Mouse (Mus musculus): Measurements from ENCODE around the gene Tpi1. TPM values are rescaled to one million over a fixed set of nuclear protein-coding genes. Genes with fewer than 3 reads are reported as not detected.
"Not testable (repeated sequence)": the region's sequence is repeated elsewhere in the genome, so short reads cannot be mapped to it uniquely, and the experiment has no call there.

Gene Tpi1
- polyA plus RNA-seq, 1 experiment from 2014 or later = 343 TPM

DNA sequence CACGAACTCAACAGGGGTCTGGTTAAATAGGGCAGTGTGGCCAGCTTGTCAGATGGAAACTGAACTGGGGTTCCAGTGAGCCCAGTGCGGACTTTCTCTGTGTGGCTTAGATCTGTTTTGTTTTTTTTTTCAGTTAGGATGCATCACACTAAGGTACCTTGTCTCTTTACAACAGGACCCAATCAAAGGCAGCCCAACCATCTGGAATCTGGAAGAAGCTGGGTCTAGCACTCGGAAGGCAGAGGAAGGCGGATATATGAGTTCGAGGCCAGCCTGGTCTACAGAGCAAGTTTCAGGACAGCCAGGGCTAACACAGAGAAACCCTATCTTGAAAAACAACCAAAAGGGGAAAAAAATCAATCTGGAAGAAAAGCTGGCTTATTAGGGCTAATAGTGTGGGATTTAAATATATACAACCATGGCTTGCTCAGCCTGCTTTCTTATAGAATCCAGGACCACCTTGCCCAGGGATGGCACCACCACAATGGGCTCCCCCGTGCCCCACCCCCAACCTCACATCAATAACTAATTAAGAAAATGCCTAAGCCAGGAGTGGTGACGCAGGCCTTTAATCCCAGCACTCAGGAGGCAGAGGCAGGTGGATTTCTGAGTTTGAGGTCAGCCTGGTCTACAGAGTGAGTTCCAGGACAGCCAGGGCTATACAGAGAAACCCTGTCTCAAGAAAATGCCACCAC is 7.5 kb downstream of the Tpi1 start:
- Histone ChIP-seq H3K27ac (peak overlapping the region; percentile 64), H3K9ac (replicated peaks) (no peak overlapping the region), H3K9me3 (no peaks in the 10 kb centered on the region), H3K4me2 (replicated peaks) (peak overlapping the region; percentile 64), H3K4me1 (replicated peaks) (peaks cover 42% of the 10 kb centered on the region), H3K36me3 (peaks cover 4% of the 10 kb centered on the region), H3K4me3 (replicated peaks) (no peak overlapping the region), H3K27me3 (peaks cover 4% of the 10 kb centered on the region)
- no peak for ATAC-seq
- WGBS = 75% methylated on average over 7 of the region's 7 CpGs

DNA sequence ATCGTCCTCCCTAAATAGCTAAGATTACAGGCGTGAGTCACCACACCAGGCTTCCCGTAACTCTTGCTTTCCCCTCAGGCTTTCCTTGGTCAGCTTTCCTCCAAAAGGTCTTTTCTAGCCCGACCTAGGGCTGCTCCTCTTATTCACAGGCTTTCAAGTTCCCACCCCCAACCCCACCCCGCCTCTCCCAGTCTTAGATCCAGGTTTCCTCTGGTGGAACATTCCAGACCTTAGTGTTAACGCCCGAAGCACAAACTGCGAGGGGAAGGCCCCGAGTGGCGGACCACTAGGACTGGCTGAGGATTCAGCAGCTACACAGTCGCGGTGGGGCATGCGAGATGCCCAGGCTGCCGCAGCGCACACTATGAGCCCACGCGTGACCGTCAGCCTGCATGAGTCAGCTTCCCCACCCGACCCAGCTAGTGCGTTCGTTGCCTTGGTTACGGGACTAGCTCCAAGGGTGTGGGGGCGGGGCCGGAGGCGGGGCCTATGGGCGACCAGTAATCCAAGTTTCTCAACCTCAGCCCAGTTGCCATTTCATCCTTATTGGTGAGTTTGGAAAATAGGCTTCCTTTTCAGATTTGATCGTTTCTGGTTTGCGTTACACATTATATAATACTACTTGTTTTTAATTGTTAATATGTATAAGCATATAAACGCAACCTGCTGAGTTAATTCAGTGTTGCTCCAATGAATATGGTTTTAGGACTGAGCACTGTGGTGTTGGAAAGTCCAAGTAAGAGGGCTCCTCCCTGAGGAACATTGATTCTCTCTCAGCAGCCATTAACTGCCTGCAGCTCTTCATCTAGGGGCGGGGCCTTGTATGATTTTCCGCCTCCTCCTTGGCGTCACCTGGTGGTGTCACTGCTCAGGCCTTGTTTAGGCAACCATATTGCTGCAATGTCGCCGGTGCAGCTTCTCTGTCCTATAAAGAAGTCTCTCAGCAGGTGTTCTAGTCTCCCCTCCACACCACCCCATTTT is 8.5 kb downstream of the Tpi1 start:
- Histone ChIP-seq H3K36me3 (no peaks in the 10 kb centered on the region), H3K9me3 (no peaks in the 10 kb centered on the region), H3K4me3 (replicated peaks) (peak overlapping the region; percentile 39), H3K27ac (peak overlapping the region; percentile 64), H3K4me2 (replicated peaks) (peak overlapping the region; percentile 64), H3K4me1 (replicated peaks) (peaks cover 41% of the 10 kb centered on the region), H3K27me3 (peaks cover 4% of the 10 kb centered on the region), H3K9ac (replicated peaks) (peak overlapping the region; percentile 52)
- ATAC-seq = peak; percentile 80
- WGBS = 2% methylated on average over 34 of the region's 34 CpGs

DNA sequence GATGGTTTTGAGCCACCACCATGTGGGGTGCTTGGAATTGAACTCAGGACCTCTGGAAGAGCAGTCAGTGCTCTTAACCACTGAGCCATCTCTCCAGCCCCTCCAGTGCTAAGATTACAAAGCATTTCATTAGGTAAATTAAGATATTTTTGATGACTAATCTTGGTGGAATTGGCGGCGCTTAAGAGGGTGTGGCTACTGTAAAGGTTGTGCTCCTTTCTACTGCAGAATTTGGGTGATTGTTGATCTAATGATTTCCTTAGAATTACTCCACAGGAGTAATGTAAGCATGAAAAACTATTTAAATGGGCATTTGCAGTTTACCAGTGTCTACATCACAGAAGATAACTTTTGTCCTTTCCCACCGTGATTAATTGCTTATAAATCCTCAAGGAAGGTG is 9.8 kb downstream of the Tpi1 start:
- H3K4me3 ChIP-seq (replicated peaks) = no peak overlapping the region
- ATAC-seq = no peak
- 93% methylated on average over 3 of the region's 3 CpGs for WGBS
- H3K36me3 ChIP-seq = no peaks in the 10 kb centered on the region
- no peak overlapping the region for H3K9ac ChIP-seq (replicated peaks)
- H3K27me3 ChIP-seq = peaks cover 4% of the 10 kb centered on the region
- no peak overlapping the region for H3K27ac ChIP-seq
- peaks cover 31% of the 10 kb centered on the region for H3K4me1 ChIP-seq (replicated peaks)
- H3K9me3 ChIP-seq = no peaks in the 10 kb centered on the region
- no peak overlapping the region for H3K4me2 ChIP-seq (replicated peaks)

DNA sequence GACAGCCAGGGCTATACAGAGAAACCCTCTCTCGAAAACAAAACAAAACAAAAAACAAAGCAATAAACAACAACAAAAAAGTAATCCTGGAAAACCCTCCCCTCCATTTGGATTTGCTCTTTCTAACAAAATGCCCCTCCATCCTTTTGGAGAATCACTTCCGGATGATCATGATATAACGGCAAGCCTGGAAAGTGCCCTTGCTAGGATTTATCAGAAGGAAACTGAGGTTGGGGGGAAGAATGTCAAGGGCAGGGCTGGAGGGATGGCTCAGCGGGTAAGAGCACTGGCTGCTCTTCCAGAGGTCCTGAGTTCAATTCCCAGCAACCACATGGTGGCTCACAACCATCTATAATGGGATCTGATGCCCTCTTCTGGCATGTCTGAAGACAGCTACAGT is 10.4 kb downstream of the Tpi1 start:
- ATAC-seq; H3K9ac ChIP-seq (replicated peaks); H3K9me3 ChIP-seq; H3K4me3 ChIP-seq (replicated peaks); H3K4me2 ChIP-seq (replicated peaks); H3K27ac ChIP-seq; H3K36me3 ChIP-seq; H3K27me3 ChIP-seq: not testable (repeated sequence)
- WGBS = 92% methylated on average over 4 of the region's 4 CpGs
- H3K4me1 ChIP-seq (replicated peaks) = peaks cover 24% of the 10 kb centered on the region

DNA sequence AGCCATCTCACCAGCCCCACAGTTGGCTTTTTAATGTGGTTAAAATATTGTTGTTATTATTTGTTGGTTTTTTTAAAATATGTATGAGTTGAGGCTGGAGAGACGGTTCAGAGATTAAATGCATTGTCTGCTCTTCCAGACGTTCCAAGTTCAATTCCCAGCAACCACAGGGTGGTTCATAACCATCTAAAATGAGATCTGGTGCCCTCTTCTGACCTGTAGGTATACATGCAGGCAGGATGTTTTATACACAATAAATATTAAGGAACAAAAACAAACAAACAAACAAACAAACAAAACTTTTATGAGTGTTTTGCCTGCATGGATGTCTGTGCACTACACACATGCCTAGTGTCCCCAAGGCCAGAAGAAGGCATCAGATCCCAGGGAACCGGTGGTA is 11.0 kb downstream of the Tpi1 start:
- Histone ChIP-seq H3K27ac (no peak overlapping the region), H3K4me1 (replicated peaks) (peaks cover 20% of the 10 kb centered on the region), H3K9ac (replicated peaks) (no peak overlapping the region), H3K9me3 (no peaks in the 10 kb centered on the region), H3K36me3 (no peaks in the 10 kb centered on the region), H3K4me3 (replicated peaks) (no peak overlapping the region), H3K27me3 (peaks cover 4% of the 10 kb centered on the region), H3K4me2 (replicated peaks) (no peak overlapping the region)
- WGBS = 75% methylated on average over 3 of the region's 3 CpGs
- ATAC-seq = no peak

DNA sequence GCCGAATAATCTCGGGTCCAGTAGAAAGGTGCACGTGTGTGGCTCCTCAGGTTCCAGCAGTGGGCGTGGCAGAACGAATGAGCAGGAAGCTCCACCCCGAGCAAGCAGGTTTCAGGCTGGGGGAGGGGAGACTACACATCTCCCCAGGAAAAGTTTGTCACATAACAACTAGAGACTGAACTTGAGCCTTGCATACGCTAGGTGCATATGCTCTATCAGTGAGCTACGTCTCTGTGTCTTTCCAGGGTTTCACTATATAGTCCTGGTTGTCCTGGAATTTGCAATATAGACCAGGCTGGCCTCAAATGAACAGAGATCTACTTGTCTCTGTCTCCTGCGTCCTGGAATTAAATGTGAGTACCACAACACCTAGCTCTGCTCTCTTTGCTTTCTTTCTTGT is 11.7 kb downstream of the Tpi1 start:
- H3K27me3 ChIP-seq; H3K36me3 ChIP-seq; H3K27ac ChIP-seq; H3K9me3 ChIP-seq; H3K4me2 ChIP-seq (replicated peaks); H3K9ac ChIP-seq (replicated peaks); H3K4me3 ChIP-seq (replicated peaks); ATAC-seq: not testable (repeated sequence)
- peaks cover 18% of the 10 kb centered on the region for H3K4me1 ChIP-seq (replicated peaks)
- WGBS = 17% methylated on average over 5 of the region's 9 CpGs

DNA sequence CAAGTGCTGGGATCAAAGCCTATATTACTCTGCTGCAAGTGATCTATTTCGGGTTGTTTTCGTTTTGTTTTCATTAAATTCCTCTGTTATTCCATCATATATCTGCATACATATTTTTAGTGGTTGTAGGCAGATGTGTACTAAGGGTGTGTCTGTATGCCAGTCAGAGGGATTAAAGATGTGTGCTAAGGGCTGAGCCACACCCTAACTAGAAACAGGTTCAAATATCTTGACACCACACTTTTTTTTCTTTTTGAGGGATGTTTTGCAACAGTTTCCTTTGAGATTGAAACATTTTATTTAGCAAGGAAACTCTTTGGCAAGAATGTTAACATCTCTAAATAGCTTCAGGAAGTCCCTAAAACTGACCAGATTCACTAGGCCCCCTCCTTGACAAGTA is 17.9 kb downstream of the Tpi1 start:
- Histone ChIP-seq H3K4me3 (replicated peaks) (no peak overlapping the region), H3K9me3 (no peaks in the 10 kb centered on the region), H3K9ac (replicated peaks) (no peak overlapping the region), H3K36me3 (no peaks in the 10 kb centered on the region), H3K4me2 (replicated peaks) (no peak overlapping the region), H3K4me1 (replicated peaks) (no peaks in the 10 kb centered on the region), H3K27ac (no peak overlapping the region), H3K27me3 (no peaks in the 10 kb centered on the region)
- ATAC-seq = no peak
- 85% methylated on average over 2 of the region's 2 CpGs for WGBS

DNA sequence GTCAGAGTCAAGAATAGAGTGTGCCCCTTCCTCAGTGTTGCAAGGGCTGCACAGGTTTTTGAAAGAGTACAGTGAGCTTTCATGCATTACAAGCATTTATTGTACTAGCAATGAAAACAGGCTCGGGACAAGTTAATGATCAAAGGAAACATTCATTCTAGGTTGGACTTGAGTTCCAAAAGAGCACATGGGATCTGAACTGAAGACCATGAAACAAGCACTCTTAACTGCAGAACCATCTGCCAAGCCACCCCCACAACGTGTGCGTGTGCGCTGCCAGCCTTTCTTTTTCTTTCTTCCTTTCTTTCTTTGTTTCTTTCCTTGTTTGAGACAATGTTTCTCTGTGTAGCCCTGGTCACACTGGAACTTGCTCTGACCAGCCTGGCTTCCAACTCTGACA is 18.3 kb downstream of the Tpi1 start:
- Histone ChIP-seq H3K4me3 (replicated peaks) (no peak overlapping the region), H3K27me3 (no peaks in the 10 kb centered on the region), H3K4me2 (replicated peaks) (no peak overlapping the region), H3K9ac (replicated peaks) (no peak overlapping the region), H3K36me3 (no peaks in the 10 kb centered on the region), H3K27ac (no peak overlapping the region), H3K4me1 (replicated peaks) (no peaks in the 10 kb centered on the region), H3K9me3 (no peaks in the 10 kb centered on the region)
- WGBS = 74% methylated on average over 4 of the region's 4 CpGs
- no peak for ATAC-seq

DNA sequence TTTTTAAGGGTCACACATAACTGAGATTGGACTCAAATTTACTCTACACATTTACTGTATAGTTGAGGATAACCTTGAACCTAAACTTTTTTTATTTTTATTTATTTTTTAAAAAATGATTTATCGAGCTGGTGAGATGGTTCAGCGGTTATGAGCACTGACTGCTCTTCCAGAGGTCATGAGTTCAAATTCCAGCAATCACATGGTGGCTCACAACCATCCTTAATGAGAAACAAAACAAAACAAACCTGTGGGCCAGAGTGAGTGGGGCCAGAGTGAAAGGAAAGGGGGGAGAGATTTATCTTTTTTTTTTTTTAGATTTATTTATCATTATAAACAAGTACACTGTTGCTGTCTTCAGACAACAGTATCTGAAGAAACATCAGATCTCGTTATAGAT is 22.2 kb downstream of the Tpi1 start:
- H3K4me2 ChIP-seq (replicated peaks) = no peak overlapping the region
- H3K9ac ChIP-seq (replicated peaks) = no peak overlapping the region
- no peaks in the 10 kb centered on the region for H3K9me3 ChIP-seq
- ATAC-seq = no peak
- no peaks in the 10 kb centered on the region for H3K36me3 ChIP-seq
- H3K27ac ChIP-seq = no peak overlapping the region
- no peaks in the 10 kb centered on the region for H3K27me3 ChIP-seq
- WGBS = 82% methylated on average over 3 of the region's 3 CpGs
- no peak overlapping the region for H3K4me3 ChIP-seq (replicated peaks)
- H3K4me1 ChIP-seq (replicated peaks) = no peaks in the 10 kb centered on the region

DNA sequence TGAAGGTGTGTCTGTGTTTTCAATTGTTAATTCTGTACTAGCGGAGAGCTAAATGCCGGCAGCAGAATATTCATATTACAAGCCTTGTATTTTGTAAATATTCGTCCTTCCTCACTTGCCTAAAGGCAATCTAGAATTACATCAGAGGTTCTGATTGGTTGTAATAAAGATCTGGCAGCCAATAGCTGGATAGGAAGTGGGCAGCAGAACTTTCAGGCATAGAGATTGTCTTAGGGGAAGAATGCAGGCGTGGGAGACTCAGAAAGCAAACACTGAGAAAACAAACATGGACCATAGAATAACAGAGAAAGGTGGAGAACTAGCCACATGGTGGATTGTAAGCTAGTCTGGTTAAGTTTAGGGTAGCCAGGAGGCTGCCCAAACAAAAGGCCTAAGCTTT is 24.0 kb downstream of the Tpi1 start:
- Histone ChIP-seq H3K9me3 (no peaks in the 10 kb centered on the region), H3K4me3 (replicated peaks) (no peak overlapping the region), H3K27ac (no peak overlapping the region), H3K27me3 (no peaks in the 10 kb centered on the region), H3K9ac (replicated peaks) (no peak overlapping the region), H3K4me1 (replicated peaks) (no peaks in the 10 kb centered on the region), H3K36me3 (no peaks in the 10 kb centered on the region), H3K4me2 (replicated peaks) (no peak overlapping the region)
- ATAC-seq = no peak
- WGBS = 79% methylated on average over 4 of the region's 4 CpGs

DNA sequence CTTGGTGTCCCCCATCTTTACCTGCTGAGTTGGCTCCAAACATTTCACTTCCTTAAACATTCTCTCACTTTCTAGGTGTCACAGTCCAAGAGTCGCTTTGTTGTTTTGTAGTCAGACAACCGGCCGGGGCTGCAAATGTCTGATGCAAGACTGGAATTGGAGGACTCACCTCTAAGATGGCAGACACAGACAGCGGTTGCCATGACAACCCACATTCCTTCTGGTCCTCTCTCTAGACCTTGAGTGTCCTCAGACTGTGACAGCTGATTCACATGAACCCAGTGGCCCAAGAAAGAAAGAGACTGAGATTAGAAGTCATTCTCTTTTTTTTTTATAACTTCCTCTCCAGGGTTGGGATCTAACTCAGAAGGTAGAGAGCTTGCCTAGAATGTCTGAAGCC is 24.6 kb downstream of the Tpi1 start:
- Histone ChIP-seq H3K4me3 (replicated peaks) (no peak overlapping the region), H3K4me1 (replicated peaks) (no peaks in the 10 kb centered on the region), H3K36me3 (no peaks in the 10 kb centered on the region), H3K27ac (no peak overlapping the region), H3K27me3 (no peaks in the 10 kb centered on the region), H3K4me2 (replicated peaks) (no peak overlapping the region), H3K9ac (replicated peaks) (no peak overlapping the region), H3K9me3 (no peaks in the 10 kb centered on the region)
- ATAC-seq = no peak
- WGBS = 75% methylated on average over 4 of the region's 4 CpGs

DNA sequence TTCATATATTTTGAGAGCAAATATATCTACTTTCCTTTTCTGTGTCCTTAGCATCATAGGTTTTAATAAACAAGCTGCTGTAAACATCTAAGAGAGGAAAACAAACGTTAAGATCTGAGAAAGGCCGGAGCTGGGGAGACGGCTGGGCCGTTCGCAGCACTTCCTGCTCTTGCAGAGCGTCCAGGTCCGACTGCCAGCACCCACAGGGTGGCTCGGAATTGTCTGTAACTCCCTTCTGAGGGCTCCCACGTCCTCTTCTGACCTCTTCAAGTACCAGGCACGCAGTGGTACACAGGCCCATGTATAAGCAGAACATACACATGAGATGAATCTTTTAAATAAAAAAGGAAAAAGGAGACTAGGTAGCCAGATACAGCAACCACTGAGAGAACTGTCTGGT is 26.4 kb downstream of the Tpi1 start:
- no peak for ATAC-seq
- Histone ChIP-seq H3K9ac (replicated peaks) (no peak overlapping the region), H3K4me2 (replicated peaks) (no peak overlapping the region), H3K27ac (no peak overlapping the region), H3K9me3 (no peaks in the 10 kb centered on the region), H3K27me3 (no peaks in the 10 kb centered on the region), H3K36me3 (no peaks in the 10 kb centered on the region), H3K4me3 (replicated peaks) (no peak overlapping the region), H3K4me1 (replicated peaks) (no peaks in the 10 kb centered on the region)
- WGBS = 77% methylated on average over 10 of the region's 10 CpGs

Data from midbrain, embryonic 13.5 days (tissue).